Mouse (Mus musculus) Patski (cell line): ENCODE measurements around the gene Rasgef1b. TPM values are rescaled to one million over a fixed set of nuclear protein-coding genes. Genes with fewer than 3 reads are reported as not detected.

Experiments used
- ATAC-seq: fragments of 100-300 bp; one replicate; pipeline ENCODE4 v1.8.0; 2021
- CTCF ChIA-PET: fragments of 350-600 bp; sonication (Branson Sonifier 250); formaldehyde crosslinking; loops from one replicate; lab custom pipeline; 2022; ENCODE audit warnings: inconsistent platforms; lab: Charles Lee
- POLR2A ChIA-PET: fragments of 350-600 bp; sonication (Branson Sonifier 250); formaldehyde crosslinking; loops from one replicate; lab custom pipeline; 2022; ENCODE audit warnings: antibody characterized with exemption, inconsistent platforms; lab: Charles Lee
- DNase-seq: peaks from one replicate; pipeline ENCODE4 v3.0.0-alpha.2; 2011; ENCODE audit warnings: low read depth, low spot score
- H3K27me3 ChIP-seq: fragments of 371-371 bp; one replicate; pipeline ENCODE4 v1.5.1; 2021
- CTCF ChIP-seq: fragments of 100-300 bp; IDR thresholded peaks from one replicate; pipeline ENCODE4 v1.5.1; 2021
- in situ Hi-C: fragments of 300-500 bp; cut with MboI; formaldehyde crosslinking; loops from 3 replicates; pipeline ENCODE4 v1.11.1; 2018; ENCODE audit warnings: low pct_unique_long_range_greater_than_20kb, mixed read lengths
- polyA plus RNA-seq: library from polyadenylated mRNA; unstranded; gene quantifications from one replicate; pipeline ENCODE4 v1.2.3, GENCODE M21; 2021

Rasgef1b gene
- polyA plus RNA-seq, 1 experiment from 2014 or later, result 1.3 TPM

GRCm38 (mm10) chr5:99707261-99707660 lies 21.6 kb downstream of the Rasgef1b start:
- ChIA-PET POLR2A (no interaction called here), CTCF (no interaction called here)
- no peaks in the 10 kb centered on the region for H3K27me3 ChIP-seq
- DNase-seq (no peak), ATAC-seq (no peak)
- in situ Hi-C loops, result no loop called here
- no peak for TF ChIP-seq CTCF

GRCm38 (mm10) chr5:99701811-99702210 lies 27.1 kb downstream of the Rasgef1b start:
- no peak for DNase-seq
- H3K27me3 ChIP-seq, result peaks cover 4% of the 10 kb centered on the region
- POLR2A ChIA-PET, result interaction anchor here (0.6 kb wide), 1 partner anchor 21 kb away, joined by 3 read pairs; no protein-coding TSS in a partner anchor
- CTCF ChIA-PET, result no interaction called here
- ATAC-seq, result no peak
- in situ Hi-C loops, result no loop called here
- TF ChIP-seq CTCF, result no peak

- CTCF ChIA-PET, result no interaction called here
- no peak for DNase-seq
- no peak for ATAC-seq
- POLR2A ChIA-PET, result no interaction called here
- H3K27me3 ChIP-seq, result peaks cover 8% of the 10 kb centered on the region
- TF ChIP-seq CTCF, result no peak
- in situ Hi-C loops, result no loop called here
Observed at GRCm38 (mm10) chr5:99694712-99695360, 34.0 kb downstream of the Rasgef1b start.

- in situ Hi-C loops, result no loop called here
- ChIA-PET CTCF (no interaction called here), POLR2A (interaction anchor here (0.6 kb wide), 1 partner anchor 193 kb away, joined by 3 read pairs; no protein-coding TSS in a partner anchor)
- no peak for ATAC-seq
- TF ChIP-seq CTCF, result no peak
- H3K27me3 ChIP-seq, result peaks cover 11% of the 10 kb centered on the region
- no peak for DNase-seq
Observed at GRCm38 (mm10) chr5:99689909-99690308, 39.0 kb downstream of the Rasgef1b start.

- ATAC-seq (no peak), DNase-seq (no peak)
- TF ChIP-seq CTCF, result no peak
- H3K27me3 ChIP-seq, result peaks cover 15% of the 10 kb centered on the region
- in situ Hi-C loops, result no loop called here
- CTCF ChIA-PET, result no interaction called here
- POLR2A ChIA-PET, result no interaction called here
Observed at GRCm38 (mm10) chr5:99687894-99688293, 41.0 kb downstream of the Rasgef1b start.

GRCm38 (mm10) chr5:99684023-99684422 lies 44.8 kb downstream of the Rasgef1b start:
- ChIA-PET CTCF (interaction anchor here (1.3 kb wide), 1 partner anchor 17 kb away, joined by 3 read pairs; no protein-coding TSS in a partner anchor), POLR2A (no interaction called here)
- H3K27me3 ChIP-seq, result peaks cover 15% of the 10 kb centered on the region
- no peak for TF ChIP-seq CTCF
- in situ Hi-C loops, result no loop called here
- DNase-seq (no peak), ATAC-seq (no peak)

GRCm38 (mm10) chr5:99669971-99670571 lies 58.8 kb downstream of the Rasgef1b start:
- POLR2A ChIA-PET, result no interaction called here
- CTCF ChIA-PET, result no interaction called here
- ATAC-seq (no peak), DNase-seq (no peak)
- in situ Hi-C loops, result no loop called here
- TF ChIP-seq CTCF, result no peak
- no peaks in the 10 kb centered on the region for H3K27me3 ChIP-seq

- CTCF ChIA-PET, result no interaction called here
- no peaks in the 10 kb centered on the region for H3K27me3 ChIP-seq
- in situ Hi-C loops, result no loop called here
- POLR2A ChIA-PET, result no interaction called here
- no peak for TF ChIP-seq CTCF
- DNase-seq (no peak), ATAC-seq (no peak)
Observed at GRCm38 (mm10) chr5:99656024-99656423, 72.8 kb downstream of the Rasgef1b start.

- DNase-seq, result no peak
- TF ChIP-seq CTCF, result no peak
- in situ Hi-C loops, result no loop called here
Observed at GRCm38 (mm10) chr5:99652931-99653330, 75.9 kb downstream of the Rasgef1b start.

GRCm38 (mm10) chr5:99641407-99641806 lies 87.5 kb downstream of the Rasgef1b start:
- POLR2A ChIA-PET, result no interaction called here
- in situ Hi-C loops, result no loop called here
- H3K27me3 ChIP-seq, result no peaks in the 10 kb centered on the region
- ATAC-seq, result no peak
- DNase-seq, result no peak
- CTCF ChIA-PET, result no interaction called here
- no peak for TF ChIP-seq CTCF

More at GRCm38 (mm10) chr5:99652931-99653330, 75.9 kb downstream of the Rasgef1b start:
- no peaks in the 10 kb centered on the region for H3K27me3 ChIP-seq
- ATAC-seq, result no peak
- ChIA-PET CTCF (no interaction called here), POLR2A (no interaction called here)

- ChIA-PET CTCF (no interaction called here), POLR2A (no interaction called here)
- H3K27me3 ChIP-seq, result no peaks in the 10 kb centered on the region
- in situ Hi-C loops, result no loop called here
- no peak for DNase-seq
- no peak for TF ChIP-seq CTCF
- ATAC-seq, result no peak
Observed at GRCm38 (mm10) chr5:99636575-99636974, 92.3 kb downstream of the Rasgef1b start.
